Mouse (Mus musculus): ENCODE measurements at regions not wholly inside any gene's neighbourhood (a gene's known extent, or its start where the extent isn't known, plus 50 kb on each side); places are given as distances from the start of the nearest gene placed in this dataset.

DNA sequence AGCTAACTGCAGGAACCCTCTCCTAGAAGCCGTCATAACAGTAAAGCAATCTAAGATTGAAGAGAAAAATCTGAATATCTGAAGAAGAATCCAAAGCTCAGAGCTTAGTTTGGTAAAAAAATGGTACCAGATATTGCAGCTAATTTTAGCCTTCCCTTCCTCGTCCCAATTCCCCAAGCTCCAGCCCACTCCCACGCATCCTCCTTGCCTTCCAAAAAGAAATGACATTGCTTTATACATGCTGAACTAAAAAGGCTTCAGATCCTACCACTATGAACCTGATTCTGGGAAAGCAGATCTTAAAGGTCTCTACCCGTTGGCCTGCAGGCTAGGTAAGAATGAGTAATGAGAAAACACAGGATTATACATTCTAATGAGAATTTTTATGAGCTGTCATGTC, 83.3 kb downstream of the Tbx19 start:
- TF ChIP-seq CTCF (IDR thresholded peaks at IDR 0.05; ENCODE audit: low read depth) (no peak), EP300 (IDR thresholded peaks at IDR 0.05; ENCODE audit: low read depth) (no peak)

Data from heart, postnatal 0 days (tissue).